8 mouse cellular contexts compared by ENCODE assay signal in the genomic region with DNA sequence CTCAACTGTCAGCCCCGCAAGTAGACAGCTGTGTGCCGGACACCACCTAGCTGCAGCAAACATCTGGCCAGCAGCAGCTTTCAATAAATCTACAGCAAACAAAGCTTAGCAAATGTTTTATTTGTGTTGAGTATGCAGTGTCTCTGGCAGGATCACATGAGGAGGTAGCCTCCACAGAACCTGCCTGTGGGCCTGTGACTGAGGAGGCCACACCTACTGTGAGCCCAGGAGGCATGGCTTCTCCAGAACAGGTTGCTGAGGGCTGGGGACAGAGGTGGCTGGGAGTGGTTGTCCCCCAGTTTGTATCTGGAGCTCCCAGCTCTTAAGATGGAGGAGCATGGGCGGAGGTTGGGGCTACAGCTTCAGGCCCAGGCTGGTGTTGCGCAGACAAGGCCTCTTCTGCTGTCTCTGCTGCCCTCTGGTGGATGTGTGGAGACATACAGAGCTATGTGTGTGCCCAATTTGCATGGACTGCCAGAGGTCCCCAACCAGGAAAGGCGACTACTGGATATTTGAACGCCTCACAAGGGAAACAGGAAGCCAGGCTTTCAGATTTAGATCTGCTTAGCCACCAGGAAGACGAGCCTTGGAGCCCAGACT. TPM values are rescaled to one million over a fixed set of nuclear protein-coding genes. Genes with fewer than 3 reads are reported as not detected.
A peak's percentile ranks its signal among the peaks of the same experiment; 100 is the strongest.
DNase-seq lines count a peak whose midpoint lies in the region; ATAC-seq and TF ChIP-seq lines count a peak whose summit lies in the region.

No protein-coding gene starts in this region.

- H3K9me3 ChIP-seq in ES-E14 (ENCODE audit: control insufficient read depth, insufficient read depth, low read depth, low read length): no peaks in the 10 kb centered on the region
- no peaks in the 10 kb centered on the region for H3K9me3 ChIP-seq in forebrain, embryonic 13.5 days (replicated peaks)
- H3K9me3 ChIP-seq in lung, embryonic 14.5 days (ENCODE audit: low read depth, low read length): no peaks in the 10 kb centered on the region

- ATAC-seq in cerebellum, adult (ENCODE audit: insufficient number of reproducible peaks, low FRiP score, low TSS enrichment): peak; percentile 73; the same call in 1 of the 2 replicates
- ATAC-seq in forebrain, embryonic 13.5 days: peak; percentile 80
- peak; percentile 76 for ATAC-seq in lung, embryonic 14.5 days (ENCODE audit: insufficient read depth)

- H3K9ac ChIP-seq in ES-E14 (ENCODE audit: insufficient read depth, low read depth, low read length, poor library complexity, severe bottlenecking): peak overlapping the region; percentile 38; the same call in 1 of the 2 replicates
- no peak overlapping the region for H3K9ac ChIP-seq in forebrain, embryonic 13.5 days
- H3K9ac ChIP-seq in lung, embryonic 14.5 days: 0 out of 2 replicates have a peak overlapping the region, but pooled peaks have one; percentile 2

- peak; percentile 85 for DNase-seq in ES-E14 (ENCODE audit: low read depth, low spot score)
- peak; percentile 76 to 79 for DNase-seq in heart, postnatal 36 days
- DNase-seq in layer of hippocampus, adult 18-20 months (ENCODE audit: low spot score in 2 of 2): peak; percentile 70 to 85
- peak; percentile 94 for DNase-seq in lung, embryonic 14.5 days
- DNase-seq in ovary, adult 18-20 months (ENCODE audit: low spot score): peak; percentile 52
- peak; percentile 65 to 75 for DNase-seq in thymus, adult 18-20 months

- H3K4me3 ChIP-seq in ES-E14 (ENCODE audit: insufficient read depth in 1 of 2, low read depth in 1 of 2, low read length in 2 of 2, poor library complexity in 1 of 2, severe bottlenecking in 1 of 2): no peak overlapping the region
- no peak overlapping the region for H3K4me3 ChIP-seq in forebrain, embryonic 13.5 days
- no peak overlapping the region for H3K4me3 ChIP-seq in lung, embryonic 14.5 days (ENCODE audit: low read depth, low read length)

- in situ Hi-C loops in ES-E14 (cut with MboI; ENCODE audit: low sequenced_read_pairs in 2 of 2, unreplicated experiment in 2 of 2): no loop called here

- peaks cover 6 to 21% of the 10 kb centered on the region in 2 experiments; a peak in 1 of 4 replicates for H3K4me1 ChIP-seq in ES-E14 (ENCODE audit: control insufficient read depth in 2 of 2, insufficient read depth in 2 of 2, low read length in 2 of 2, poor library complexity in 1 of 2)
- H3K4me1 ChIP-seq in forebrain, embryonic 13.5 days: no peaks in the 10 kb centered on the region
- H3K4me1 ChIP-seq in lung, embryonic 14.5 days (ENCODE audit: insufficient read depth): no peaks in the 10 kb centered on the region

- H3K27me3 ChIP-seq in forebrain, embryonic 13.5 days: no peaks in the 10 kb centered on the region
- H3K27me3 ChIP-seq in lung, embryonic 14.5 days (ENCODE audit: insufficient read depth, low read length): no peaks in the 10 kb centered on the region

- intact Hi-C loops in heart, postnatal 36 days (cut with DNase I): loop anchor here (1.0 to 10.0 kb wide), 4 partner anchors 23 to 274 kb away; partner anchors contain the start of genes Rbbp4 and Zbtb8os

- TF ChIP-seq CTCF in lung, embryonic 14.5 days (IDR thresholded peaks at IDR 0.05; ENCODE audit: low read depth): peak; percentile 94

- no peak overlapping the region for H3K4me2 ChIP-seq in forebrain, embryonic 13.5 days
- no peak overlapping the region for H3K4me2 ChIP-seq in lung, embryonic 14.5 days

- 35% methylated on average over 7 of the region's 7 CpGs for WGBS in forebrain, embryonic 13.5 days
- WGBS in lung, embryonic 14.5 days: 38% methylated on average over 7 of the region's 7 CpGs

- H3K36me3 ChIP-seq in ES-E14 (ENCODE audit: control insufficient read depth, insufficient read depth, low read length, poor library complexity, severe bottlenecking): peaks cover 10% of the 10 kb centered on the region; the same call in 1 of the 2 replicates
- H3K36me3 ChIP-seq in forebrain, embryonic 13.5 days (ENCODE audit: poor library complexity, severe bottlenecking): peaks cover 55% of the 10 kb centered on the region
- H3K36me3 ChIP-seq in lung, embryonic 14.5 days (ENCODE audit: insufficient read depth): peaks cover 48% of the 10 kb centered on the region

- H3K27ac ChIP-seq in ES-E14 (ENCODE audit: insufficient read depth, low read depth, low read length, poor library complexity, severe bottlenecking): peak overlapping the region; percentile 70
- peak overlapping the region; percentile 45; the same call in 1 of the 2 replicates for H3K27ac ChIP-seq in forebrain, embryonic 13.5 days
- no peak overlapping the region for H3K27ac ChIP-seq in lung, embryonic 14.5 days (ENCODE audit: low read depth)

TF ChIP-seq in ES-E14, 5 proteins besides CTCF, POLR2A, EP300 and RAD21:
- TF ChIP-seq CHD2 (IDR thresholded peaks at IDR 0.05; ENCODE audit: low read depth, low read length): no peak
- no peak for TF ChIP-seq ZC3H11A (IDR thresholded peaks at IDR 0.05; ENCODE audit: borderline replicate concordance, low read depth, low read length)
- TF ChIP-seq ZNF384 (IDR thresholded peaks at IDR 0.05; ENCODE audit: low read depth, low read length): no peak
- no peak for TF ChIP-seq HCFC1 (IDR thresholded peaks at IDR 0.05; ENCODE audit: borderline replicate concordance, insufficient read depth, low read length)
- no peak for TF ChIP-seq MAFK (IDR thresholded peaks at IDR 0.05; ENCODE audit: insufficient read depth, low read depth, low read length)

RNA-seq across cellular contexts. Expression of gene Dcdc2b, which starts 5.5 kb away (rescaled TPM):
- 0.71 and 1.2 TPM in 2 replicates for total RNA-seq in ES-E14 (2012; rRNA removed)
- 2.3 and 4.5 TPM in 2 replicates for polyA plus RNA-seq in forebrain, embryonic 13.5 days (2015; fragmentation: Nextera tagmentation; extraction: Ambion mirVana)
- under 1 TPM; 0.44 to 0.95 TPM for total RNA-seq in heart, postnatal 36 days (2021)
- total RNA-seq in layer of hippocampus, adult 18-20 months (2021): 1 to 10 TPM; 5.6 to 6.2 TPM
- 2.1 and 2.5 TPM in 2 replicates for polyA plus RNA-seq in lung, embryonic 14.5 days (2014; fragmentation: Nextera tagmentation; extraction: Ambion mirVana)

RNA-seq across cellular contexts. Expression of gene Tmem234, which starts 8.1 kb away (rescaled TPM):
- 172 and 193 TPM in 2 replicates for total RNA-seq in ES-E14 (2012; rRNA removed)
- polyA plus RNA-seq in forebrain, embryonic 13.5 days (2015; fragmentation: Nextera tagmentation; extraction: Ambion mirVana): 186 and 193 TPM in 2 replicates
- 10 to 100 TPM; 42.7 to 43.6 TPM for total RNA-seq in heart, postnatal 36 days (2021)
- total RNA-seq in layer of hippocampus, adult 18-20 months (2021): 10 to 100 TPM; 73.7 to 79.8 TPM
- polyA plus RNA-seq in lung, embryonic 14.5 days (2014; fragmentation: Nextera tagmentation; extraction: Ambion mirVana): 187 and 200 TPM in 2 replicates

RNA-seq across cellular contexts. Expression of gene Eif3i, which starts 8.1 kb away (rescaled TPM):
- total RNA-seq in ES-E14 (2012; rRNA removed): 297 and 328 TPM in 2 replicates
- polyA plus RNA-seq in forebrain, embryonic 13.5 days (2015; fragmentation: Nextera tagmentation; extraction: Ambion mirVana): 251 and 261 TPM in 2 replicates
- 100 to 1,000 TPM; 125 to 129 TPM for total RNA-seq in heart, postnatal 36 days (2021)
- total RNA-seq in layer of hippocampus, adult 18-20 months (2021): 100 to 1,000 TPM; 127 to 131 TPM
- 308 and 316 TPM in 2 replicates for polyA plus RNA-seq in lung, embryonic 14.5 days (2014; fragmentation: Nextera tagmentation; extraction: Ambion mirVana)

RNA-seq across cellular contexts. Expression of gene Iqcc, which starts 10.4 kb away (rescaled TPM):
- total RNA-seq in ES-E14 (2012; rRNA removed): 7.9 and 8.7 TPM in 2 replicates
- 30.1 and 31.5 TPM in 2 replicates for polyA plus RNA-seq in forebrain, embryonic 13.5 days (2015; fragmentation: Nextera tagmentation; extraction: Ambion mirVana)
- 10 to 100 TPM; 14.4 to 18.7 TPM for total RNA-seq in heart, postnatal 36 days (2021)
- 10 to 100 TPM; 36.2 to 37.4 TPM for total RNA-seq in layer of hippocampus, adult 18-20 months (2021)
- polyA plus RNA-seq in lung, embryonic 14.5 days (2014; fragmentation: Nextera tagmentation; extraction: Ambion mirVana): 23.6 and 25.8 TPM in 2 replicates

RNA-seq across cellular contexts. Expression of gene Ccdc28b, which starts 15.2 kb away (rescaled TPM):
- total RNA-seq in ES-E14 (2012; rRNA removed): 9.1 and 11.1 TPM in 2 replicates
- polyA plus RNA-seq in forebrain, embryonic 13.5 days (2015; fragmentation: Nextera tagmentation; extraction: Ambion mirVana): 97.7 and 104 TPM in 2 replicates
- 10 to 100 TPM; 21.1 to 26.9 TPM for total RNA-seq in heart, postnatal 36 days (2021)
- 10 to 100 TPM; 55.7 to 59.1 TPM for total RNA-seq in layer of hippocampus, adult 18-20 months (2021)
- polyA plus RNA-seq in lung, embryonic 14.5 days (2014; fragmentation: Nextera tagmentation; extraction: Ambion mirVana): 43.9 and 46.3 TPM in 2 replicates
